Mouse (Mus musculus) intestine, embryonic 14.5 days (tissue): ENCODE measurements around the gene Plxna4. TPM values are rescaled to one million over a fixed set of nuclear protein-coding genes. Genes with fewer than 3 reads are reported as not detected.

Source experiments
- ATAC-seq: fragments of 200-750 bp; cut with Nextera tagmentation; replicated peaks from 2 replicates; pipeline ENCODE4 v1.8.0; 2017; ENCODE audit warnings: low read depth, moderate number of reproducible peaks, moderate TSS enrichment, moderate library complexity; ENCODE audit not compliant: low FRiP score, low TSS enrichment
- DNase-seq: peaks from one replicate; pipeline ENCODE4 v3.0.0-alpha.2; 2018; ENCODE audit warnings: low spot score
- H3K27ac ChIP-seq: fragments of 300-500 bp; sonication (generic); 2 replicates; pipeline ENCODE4 v1.5.1; 2014; ENCODE audit warnings: low read depth, mild to moderate bottlenecking, control low read depth
- H3K27me3 ChIP-seq: fragments of 300-500 bp; sonication (generic); replicated peaks from 2 replicates; pipeline ENCODE4 v1.6.1; 2014; ENCODE audit warnings: low read length, control low read depth; ENCODE audit not compliant: control insufficient read depth, insufficient read depth
- H3K36me3 ChIP-seq: fragments of 300-500 bp; sonication (generic); 2 replicates; pipeline ENCODE4 v1.6.1; 2014; ENCODE audit warnings: low read length, control low read depth; ENCODE audit not compliant: control insufficient read depth, insufficient read depth
- H3K4me1 ChIP-seq: fragments of 300-500 bp; sonication (generic); replicated peaks from 2 replicates; pipeline ENCODE4 v1.6.1; 2014; ENCODE audit warnings: low read length, control low read depth, mixed read lengths; ENCODE audit not compliant: control insufficient read depth, insufficient read depth
- H3K4me2 ChIP-seq: fragments of 300-500 bp; sonication (generic); 2 replicates; pipeline ENCODE4 v1.6.1; 2014; ENCODE audit warnings: low read length
- H3K4me3 ChIP-seq: fragments of 300-500 bp; sonication (generic); 2 replicates; pipeline ENCODE4 v1.5.1; 2014; ENCODE audit warnings: low read depth, low read length, control low read depth, mixed read lengths
- H3K9ac ChIP-seq: fragments of 300-500 bp; sonication (generic); 2 replicates; pipeline ENCODE4 v1.6.1; 2014; ENCODE audit warnings: mild to moderate bottlenecking, low read length
- H3K9me3 ChIP-seq: fragments of 300-500 bp; sonication (generic); 2 replicates; pipeline ENCODE4 v1.6.1; 2016; ENCODE audit warnings: low read length, control low read depth; ENCODE audit not compliant: control insufficient read depth
- WGBS: fragments of 180-500 bp; shearing (Covaris S2); extraction: QIAGEN DNeasy Blood & Tissue Kit; methylation state at CpG from one replicate; pipeline ENCODE4 v1.1.7; 2014; 5-methylcytosine and 5-hydroxymethylcytosine counted together
- polyA plus RNA-seq: library from polyadenylated mRNA; unstranded; fragments of >200 nt; fragmentation: Nextera tagmentation; extraction: Ambion mirVana; gene quantifications from 2 replicates; pipeline ENCODE4 v1.2.1, GENCODE M21; 2014

Gene Plxna4
- polyA plus RNA-seq, 1 experiment from 2014 or later = 4.7 TPM

- no peaks in the 10 kb centered on the region for H3K9me3 ChIP-seq
- H3K4me3 ChIP-seq = no peak overlapping the region
- no peaks in the 10 kb centered on the region for H3K36me3 ChIP-seq
- 78% methylated on average over 3 of the region's 3 CpGs for WGBS
- ATAC-seq = no peak
- H3K4me1 ChIP-seq = no peaks in the 10 kb centered on the region; the same call in 1 of the 2 replicates
- H3K27ac ChIP-seq = no peak overlapping the region
- no peak for DNase-seq
- no peaks in the 10 kb centered on the region for H3K27me3 ChIP-seq
- H3K4me2 ChIP-seq = no peak overlapping the region
- H3K9ac ChIP-seq = no peak overlapping the region
Measured at GRCm38 (mm10) chr6:32456641-32457040, 131.4 kb downstream of the Plxna4 start.

- Histone ChIP-seq H3K4me3 (no peak overlapping the region), H3K36me3 (no peaks in the 10 kb centered on the region), H3K9me3 (no peaks in the 10 kb centered on the region), H3K9ac (no peak overlapping the region), H3K27ac (no peak overlapping the region), H3K4me2 (no peak overlapping the region), H3K27me3 (no peaks in the 10 kb centered on the region), H3K4me1 (no peaks in the 10 kb centered on the region)
- ATAC-seq (no peak), DNase-seq (no peak)
Measured at GRCm38 (mm10) chr6:32451851-32452250, 136.1 kb downstream of the Plxna4 start.

- Histone ChIP-seq H3K27me3 (no peaks in the 10 kb centered on the region), H3K36me3 (no peaks in the 10 kb centered on the region), H3K9ac (no peak overlapping the region), H3K9me3 (no peaks in the 10 kb centered on the region), H3K27ac (no peak overlapping the region), H3K4me2 (no peak overlapping the region), H3K4me1 (0 out of 2 replicates have a peak, but pooled peaks cover 4% of the 10 kb centered on the region), H3K4me3 (no peak overlapping the region)
- WGBS = 66% methylated on average over 8 of the region's 8 CpGs
- ATAC-seq (no peak), DNase-seq (no peak)
Measured at GRCm38 (mm10) chr6:32449237-32449963, 138.6 kb downstream of the Plxna4 start.

- Histone ChIP-seq H3K9me3 (no peaks in the 10 kb centered on the region), H3K9ac (no peak overlapping the region), H3K4me1 (0 out of 2 replicates have a peak, but pooled peaks cover 4% of the 10 kb centered on the region), H3K36me3 (no peaks in the 10 kb centered on the region), H3K4me2 (no peak overlapping the region), H3K27ac (no peak overlapping the region), H3K4me3 (no peak overlapping the region), H3K27me3 (no peaks in the 10 kb centered on the region)
- DNase-seq (no peak), ATAC-seq (no peak)
- 80% methylated on average over 3 of the region's 3 CpGs for WGBS
Measured at GRCm38 (mm10) chr6:32448787-32449186, 139.2 kb downstream of the Plxna4 start.

GRCm38 (mm10) chr6:32446276-32446675 lies 141.7 kb downstream of the Plxna4 start:
- WGBS = 78% methylated on average over 4 of the region's 4 CpGs
- no peaks in the 10 kb centered on the region for H3K9me3 ChIP-seq
- DNase-seq (no peak), ATAC-seq (no peak)
- no peaks in the 10 kb centered on the region for H3K27me3 ChIP-seq
- H3K36me3 ChIP-seq = no peaks in the 10 kb centered on the region
- 0 out of 2 replicates have a peak, but pooled peaks cover 4% of the 10 kb centered on the region for H3K4me1 ChIP-seq
- no peak overlapping the region for H3K9ac ChIP-seq
- no peak overlapping the region for H3K4me3 ChIP-seq
- no peak overlapping the region for H3K27ac ChIP-seq
- no peak overlapping the region for H3K4me2 ChIP-seq

- DNase-seq (no peak), ATAC-seq (no peak)
- Histone ChIP-seq H3K36me3 (no peaks in the 10 kb centered on the region), H3K9ac (no peak overlapping the region), H3K27me3 (no peaks in the 10 kb centered on the region), H3K27ac (no peak overlapping the region), H3K4me1 (0 out of 2 replicates have a peak, but pooled peaks cover 4% of the 10 kb centered on the region), H3K9me3 (no peaks in the 10 kb centered on the region), H3K4me3 (no peak overlapping the region), H3K4me2 (no peak overlapping the region)
- WGBS = 24% methylated on average over 2 of the region's 2 CpGs
Measured at GRCm38 (mm10) chr6:32445246-32445645, 142.7 kb downstream of the Plxna4 start.

GRCm38 (mm10) chr6:32444393-32444792 lies 143.6 kb downstream of the Plxna4 start:
- Histone ChIP-seq H3K36me3 (no peaks in the 10 kb centered on the region), H3K27ac (no peak overlapping the region), H3K4me3 (no peak overlapping the region), H3K27me3 (no peaks in the 10 kb centered on the region), H3K9me3 (no peaks in the 10 kb centered on the region), H3K9ac (no peak overlapping the region), H3K4me1 (0 out of 2 replicates have a peak, but pooled peaks cover 4% of the 10 kb centered on the region), H3K4me2 (no peak overlapping the region)
- no peak for ATAC-seq
- 59% methylated on average over 2 of the region's 2 CpGs for WGBS
- no peak for DNase-seq

- Histone ChIP-seq H3K9ac (no peak overlapping the region), H3K27ac (no peak overlapping the region), H3K36me3 (no peaks in the 10 kb centered on the region), H3K4me1 (0 out of 2 replicates have a peak, but pooled peaks cover 4% of the 10 kb centered on the region), H3K27me3 (no peaks in the 10 kb centered on the region), H3K4me2 (no peak overlapping the region), H3K4me3 (no peak overlapping the region), H3K9me3 (no peaks in the 10 kb centered on the region)
- no peak for ATAC-seq
- WGBS = 91% methylated on average over 1 of the region's 1 CpGs
- DNase-seq = no peak
Measured at GRCm38 (mm10) chr6:32443679-32444078, 144.3 kb downstream of the Plxna4 start.

GRCm38 (mm10) chr6:32439434-32439833 lies 148.6 kb downstream of the Plxna4 start:
- DNase-seq = no peak
- Histone ChIP-seq H3K27ac (no peak overlapping the region), H3K4me2 (no peak overlapping the region), H3K36me3 (no peaks in the 10 kb centered on the region), H3K4me1 (no peaks in the 10 kb centered on the region), H3K27me3 (no peaks in the 10 kb centered on the region), H3K9me3 (no peaks in the 10 kb centered on the region), H3K9ac (no peak overlapping the region), H3K4me3 (no peak overlapping the region)
- WGBS = 69% methylated on average over 2 of the region's 2 CpGs
- no peak for ATAC-seq
